In the genomic region with DNA sequence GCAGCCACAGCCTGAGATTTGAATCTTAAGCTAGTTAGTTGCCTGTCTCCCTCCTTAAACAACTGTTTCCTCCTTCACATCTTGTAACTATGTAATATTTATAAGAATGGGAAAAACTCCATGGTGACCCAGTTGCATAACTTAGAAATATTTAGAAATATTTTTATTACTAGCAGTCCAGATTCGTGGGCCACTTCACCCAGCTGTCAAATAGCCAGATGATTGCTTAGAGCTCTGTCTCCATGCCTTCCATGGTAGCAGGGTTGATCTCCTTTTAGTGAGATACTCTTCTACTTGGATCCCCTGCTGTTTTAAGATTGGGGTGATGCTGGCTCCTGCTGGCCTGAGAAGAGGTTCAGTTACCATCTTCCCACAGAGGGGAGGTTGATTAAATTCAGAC, we compare ENCODE assay signal across 14 mouse cellular contexts.
"Had no signal": no experiment of that assay in that cellular context is flagged by ENCODE, and none has a peak within 500 bp of the region (broad histone marks: within the 10 kb centered on the region; RNA-seq: fewer than 3 reads in every experiment).

No protein-coding gene starts in this region.

- H3K27ac ChIP-seq: kidney, embryonic 15.5 days; left cerebral cortex, adult 2 months; liver, embryonic 13.5 days had no signal

- DNase-seq: kidney, adult 11 months; kidney, adult 8-10 months; kidney, postnatal 10 days; kidney, postnatal 36 days; layer of hippocampus, postnatal 36 days; liver, embryonic 13.5 days; lung, embryonic 14.5 days; lung, postnatal 4 days; midbrain, embryonic 14.5 days; thymus, adult 2 months; thymus, postnatal 14 days had no signal

- H3K9me3 ChIP-seq: kidney, embryonic 15.5 days; liver, embryonic 13.5 days had no signal

- H3K27me3 ChIP-seq: kidney, embryonic 15.5 days; liver, embryonic 13.5 days had no signal

- H3K4me2 ChIP-seq: kidney, embryonic 15.5 days; liver, embryonic 13.5 days; lung, embryonic 14.5 days; midbrain, embryonic 11.5 days had no signal

- H3K4me3 ChIP-seq: kidney, embryonic 15.5 days; left cerebral cortex, adult 2 months; liver, embryonic 13.5 days had no signal

- H3K4me1 ChIP-seq: kidney, embryonic 15.5 days had no signal

- H3K9ac ChIP-seq: kidney, embryonic 15.5 days; liver, embryonic 13.5 days; lung, embryonic 14.5 days had no signal
